Mouse (Mus musculus) midbrain, embryonic 16.5 days (tissue): ENCODE measurements around the gene Gpc4. TPM values are rescaled to one million over a fixed set of nuclear protein-coding genes. Genes with fewer than 3 reads are reported as not detected.

Source experiments
- ATAC-seq: fragments of 200-750 bp; cut with Nextera tagmentation; 2 replicates; pipeline ENCODE4 v1.8.0; 2017; ENCODE audit warnings: moderate TSS enrichment
- H3K27ac ChIP-seq: fragments of 300-500 bp; sonication (generic); 2 replicates; pipeline ENCODE4 v1.5.1; 2014; ENCODE audit warnings: mild to moderate bottlenecking, low read length, mixed read lengths
- H3K27me3 ChIP-seq: fragments of 300-500 bp; sonication (generic); 2 replicates; pipeline ENCODE4 v1.6.1; 2014; ENCODE audit warnings: low read depth, low read length, mixed read lengths; ENCODE audit not compliant: control insufficient read depth, insufficient read depth
- H3K36me3 ChIP-seq: fragments of 300-500 bp; sonication (generic); 2 replicates; pipeline ENCODE4 v1.6.1; 2014; ENCODE audit warnings: mild to moderate bottlenecking, low read length, moderate library complexity, mixed read lengths; ENCODE audit not compliant: control insufficient read depth, insufficient read depth
- H3K4me1 ChIP-seq: fragments of 300-500 bp; sonication (generic); 2 replicates; pipeline ENCODE4 v1.6.1; 2014; ENCODE audit warnings: mild to moderate bottlenecking, low read length, mixed read lengths; ENCODE audit not compliant: control insufficient read depth, insufficient read depth
- H3K4me2 ChIP-seq: fragments of 300-500 bp; sonication (generic); 2 replicates; pipeline ENCODE4 v1.6.1; 2014; ENCODE audit warnings: mild to moderate bottlenecking, low read length, mixed read lengths
- H3K4me3 ChIP-seq: fragments of 300-500 bp; sonication (generic); 2 replicates; pipeline ENCODE4 v1.5.1; 2014; ENCODE audit warnings: low read depth, mild to moderate bottlenecking, low read length, moderate library complexity, mixed read lengths
- H3K9ac ChIP-seq: fragments of 300-500 bp; sonication (generic); 2 replicates; pipeline ENCODE4 v1.6.1; 2014; ENCODE audit warnings: low read depth, low read length, mixed read lengths
- H3K9me3 ChIP-seq: fragments of 300-500 bp; sonication (generic); replicated peaks from 2 replicates; pipeline ENCODE4 v1.6.1; 2014; ENCODE audit warnings: mild to moderate bottlenecking, low read length, mixed read lengths; ENCODE audit not compliant: control insufficient read depth, poor library complexity, severe bottlenecking
- WGBS: fragments of 180-500 bp; shearing (Covaris S2); extraction: QIAGEN DNeasy Blood & Tissue Kit; methylation state at CpG from one replicate; pipeline ENCODE4 v1.1.7; 2014; 5-methylcytosine and 5-hydroxymethylcytosine counted together
- polyA plus RNA-seq: library from polyadenylated mRNA; unstranded; fragments of >200 nt; fragmentation: Nextera tagmentation; extraction: Ambion mirVana; gene quantifications from 2 replicates; pipeline ENCODE4 v1.2.1, GENCODE M21; 2015

Gpc4 gene
- polyA plus RNA-seq, 1 experiment from 2014 or later: 8.9 TPM

GRCm38 (mm10) chrX:52167519-52168244 is 2.6 kb upstream of the Gpc4 start:
- Histone ChIP-seq H3K4me3 (no peak overlapping the region), H3K36me3 (no peaks in the 10 kb centered on the region), H3K9ac (no peak overlapping the region), H3K4me2 (no peak overlapping the region), H3K27ac (no peak overlapping the region), H3K9me3 (no peaks in the 10 kb centered on the region), H3K27me3 (peaks cover 2% of the 10 kb centered on the region; the same call in 1 of the 2 replicates), H3K4me1 (0 out of 2 replicates have a peak, but pooled peaks cover 4% of the 10 kb centered on the region)
- no peak for ATAC-seq
- WGBS: 54% methylated on average over 6 of the region's 6 CpGs

- no peaks in the 10 kb centered on the region for H3K9me3 ChIP-seq
- peaks cover 4% of the 10 kb centered on the region; the same call in 1 of the 2 replicates for H3K27me3 ChIP-seq
- 0 out of 2 replicates have a peak, but pooled peaks cover 4% of the 10 kb centered on the region for H3K4me1 ChIP-seq
- 40% methylated on average over 4 of the region's 7 CpGs for WGBS
- no peak overlapping the region for H3K27ac ChIP-seq
- peak; percentile 67 for ATAC-seq
- peak overlapping the region; percentile 49 for H3K4me3 ChIP-seq
- H3K9ac ChIP-seq: peak overlapping the region; percentile 55; the same call in 1 of the 2 replicates
- no peaks in the 10 kb centered on the region for H3K36me3 ChIP-seq
- peak overlapping the region; percentile 83 for H3K4me2 ChIP-seq
Observed at GRCm38 (mm10) chrX:52165555-52165938, 495 bp upstream of the Gpc4 start.

- H3K4me1 ChIP-seq: 0 out of 2 replicates have a peak, but pooled peaks cover 4% of the 10 kb centered on the region
- no peak overlapping the region for H3K27ac ChIP-seq
- H3K4me2 ChIP-seq: peak overlapping the region; percentile 83
- 18% methylated on average over 34 of the region's 44 CpGs for WGBS
- H3K4me3 ChIP-seq: peak overlapping the region; percentile 49
- peak overlapping the region; percentile 55 for H3K9ac ChIP-seq
- ATAC-seq: peak; percentile 2; the same call in 1 of the 2 replicates
- no peaks in the 10 kb centered on the region for H3K36me3 ChIP-seq
- peaks cover 4% of the 10 kb centered on the region; the same call in 1 of the 2 replicates for H3K27me3 ChIP-seq
- no peaks in the 10 kb centered on the region for H3K9me3 ChIP-seq
Observed at GRCm38 (mm10) chrX:52164134-52164737, 816 bp downstream of the Gpc4 start.

- no peaks in the 10 kb centered on the region for H3K36me3 ChIP-seq
- WGBS: 21% methylated on average over 25 of the region's 25 CpGs
- 0 out of 2 replicates have a peak overlapping the region, but pooled peaks have one; percentile 6 for H3K9ac ChIP-seq
- H3K4me2 ChIP-seq: peak overlapping the region; percentile 83
- H3K27ac ChIP-seq: no peak overlapping the region
- H3K4me3 ChIP-seq: peak overlapping the region; percentile 49
- no peak for ATAC-seq
- peaks cover 4% of the 10 kb centered on the region; the same call in 1 of the 2 replicates for H3K27me3 ChIP-seq
- no peaks in the 10 kb centered on the region for H3K9me3 ChIP-seq
- 0 out of 2 replicates have a peak, but pooled peaks cover 4% of the 10 kb centered on the region for H3K4me1 ChIP-seq
Observed at GRCm38 (mm10) chrX:52163418-52164133, 1.5 kb downstream of the Gpc4 start.

- no peak overlapping the region for H3K27ac ChIP-seq
- H3K4me2 ChIP-seq: peak overlapping the region; percentile 83
- peaks cover 4% of the 10 kb centered on the region; the same call in 1 of the 2 replicates for H3K27me3 ChIP-seq
- no peak for ATAC-seq
- H3K4me1 ChIP-seq: 0 out of 2 replicates have a peak, but pooled peaks cover 4% of the 10 kb centered on the region
- no peak overlapping the region for H3K4me3 ChIP-seq
- H3K9ac ChIP-seq: no peak overlapping the region
- no peaks in the 10 kb centered on the region for H3K36me3 ChIP-seq
- H3K9me3 ChIP-seq: no peaks in the 10 kb centered on the region
- 25% methylated on average over 6 of the region's 6 CpGs for WGBS
Observed at GRCm38 (mm10) chrX:52162756-52163155, 2.3 kb downstream of the Gpc4 start.

GRCm38 (mm10) chrX:52162206-52162605 is 2.8 kb downstream of the Gpc4 start:
- Histone ChIP-seq H3K27me3 (peaks cover 4% of the 10 kb centered on the region; the same call in 1 of the 2 replicates), H3K27ac (no peak overlapping the region), H3K9ac (no peak overlapping the region), H3K4me3 (no peak overlapping the region), H3K4me2 (no peak overlapping the region), H3K4me1 (0 out of 2 replicates have a peak, but pooled peaks cover 4% of the 10 kb centered on the region), H3K36me3 (no peaks in the 10 kb centered on the region), H3K9me3 (no peaks in the 10 kb centered on the region)
- 50% methylated on average over 1 of the region's 1 CpGs for whole genome bisulfite sequencing
- ATAC-seq: no peak

- Histone ChIP-seq H3K9ac (no peak overlapping the region), H3K4me1 (0 out of 2 replicates have a peak, but pooled peaks cover 4% of the 10 kb centered on the region), H3K27ac (no peak overlapping the region), H3K4me2 (no peak overlapping the region), H3K9me3 (no peaks in the 10 kb centered on the region), H3K4me3 (no peak overlapping the region), H3K36me3 (no peaks in the 10 kb centered on the region), H3K27me3 (peaks cover 4% of the 10 kb centered on the region; the same call in 1 of the 2 replicates)
- no peak for ATAC-seq
- 79% methylated on average over 5 of the region's 5 CpGs for WGBS
Observed at GRCm38 (mm10) chrX:52159621-52160020, 5.4 kb downstream of the Gpc4 start.

GRCm38 (mm10) chrX:52155408-52155953 is 9.6 kb downstream of the Gpc4 start:
- no peaks in the 10 kb centered on the region for H3K36me3 ChIP-seq
- no peak overlapping the region for H3K9ac ChIP-seq
- no peak overlapping the region for H3K27ac ChIP-seq
- H3K4me3 ChIP-seq: no peak overlapping the region
- no peaks in the 10 kb centered on the region for H3K27me3 ChIP-seq
- no peak overlapping the region for H3K4me2 ChIP-seq
- 88% methylated on average over 7 of the region's 7 CpGs for WGBS
- ATAC-seq: no peak
- H3K4me1 ChIP-seq: no peaks in the 10 kb centered on the region
- H3K9me3 ChIP-seq: no peaks in the 10 kb centered on the region
